Mouse (Mus musculus) forebrain, embryonic 15.5 days (tissue): ENCODE data around the gene Wdr37. TPM values are rescaled to one million over a fixed set of nuclear protein-coding genes. Genes with fewer than 3 reads are reported as not detected.
A peak's percentile ranks its signal among the peaks of the same experiment; 100 is the strongest.
"Not testable (repeated sequence)": the region's sequence is repeated elsewhere in the genome, so short reads cannot be mapped to it uniquely, and the experiment has no call there.

ENCODE experiments used
- ATAC-seq: fragments of 200-750 bp; cut with Nextera tagmentation; replicated peaks from 2 replicates; pipeline ENCODE4 v1.8.0; 2017; ENCODE audit warnings: mild to moderate bottlenecking, moderate TSS enrichment, moderate library complexity
- H3K27ac ChIP-seq: fragments of 300-500 bp; sonication (generic); replicated peaks from 2 replicates; pipeline ENCODE4 v1.5.1; 2015; ENCODE audit warnings: mild to moderate bottlenecking, inconsistent platforms
- H3K27me3 ChIP-seq: fragments of 300-500 bp; sonication (generic); 2 replicates; pipeline ENCODE4 v1.6.1; 2015; ENCODE audit warnings: inconsistent platforms
- H3K36me3 ChIP-seq: fragments of 300-500 bp; sonication (generic); 2 replicates; pipeline ENCODE4 v1.6.1; 2015; ENCODE audit warnings: mild to moderate bottlenecking, inconsistent platforms
- H3K4me1 ChIP-seq: fragments of 300-500 bp; sonication (generic); 2 replicates; pipeline ENCODE4 v1.6.1; 2015; ENCODE audit warnings: inconsistent platforms
- H3K4me2 ChIP-seq: fragments of 300-500 bp; sonication (generic); replicated peaks from 2 replicates; pipeline ENCODE4 v1.6.1; 2015; ENCODE audit warnings: mild to moderate bottlenecking, inconsistent platforms
- H3K4me3 ChIP-seq: fragments of 300-500 bp; sonication (generic); 2 replicates; pipeline ENCODE4 v1.5.1; 2015; ENCODE audit warnings: mild to moderate bottlenecking, inconsistent platforms
- H3K9ac ChIP-seq: fragments of 300-500 bp; sonication (generic); replicated peaks from 2 replicates; pipeline ENCODE4 v1.6.1; 2015; ENCODE audit warnings: mild to moderate bottlenecking, inconsistent platforms
- H3K9me3 ChIP-seq: fragments of 300-500 bp; sonication (generic); 2 replicates; pipeline ENCODE4 v1.6.1; 2016; ENCODE audit warnings: inconsistent platforms
- WGBS: fragments of 180-500 bp; shearing (Covaris S2); methylation state at CpG from one replicate; pipeline ENCODE4 v1.1.7; 2015; ENCODE audit warnings: mixed read lengths; 5-methylcytosine and 5-hydroxymethylcytosine counted together
- polyA plus RNA-seq: library from polyadenylated mRNA; unstranded; fragments of >200 nt; fragmentation: Nextera tagmentation; extraction: Ambion mirVana; gene quantifications from 2 replicates; pipeline ENCODE4 v1.2.1, GENCODE M21; 2015

The Wdr37 gene
- polyA plus RNA-seq, 1 experiment from 2014 or later, result 45.5 TPM

DNA sequence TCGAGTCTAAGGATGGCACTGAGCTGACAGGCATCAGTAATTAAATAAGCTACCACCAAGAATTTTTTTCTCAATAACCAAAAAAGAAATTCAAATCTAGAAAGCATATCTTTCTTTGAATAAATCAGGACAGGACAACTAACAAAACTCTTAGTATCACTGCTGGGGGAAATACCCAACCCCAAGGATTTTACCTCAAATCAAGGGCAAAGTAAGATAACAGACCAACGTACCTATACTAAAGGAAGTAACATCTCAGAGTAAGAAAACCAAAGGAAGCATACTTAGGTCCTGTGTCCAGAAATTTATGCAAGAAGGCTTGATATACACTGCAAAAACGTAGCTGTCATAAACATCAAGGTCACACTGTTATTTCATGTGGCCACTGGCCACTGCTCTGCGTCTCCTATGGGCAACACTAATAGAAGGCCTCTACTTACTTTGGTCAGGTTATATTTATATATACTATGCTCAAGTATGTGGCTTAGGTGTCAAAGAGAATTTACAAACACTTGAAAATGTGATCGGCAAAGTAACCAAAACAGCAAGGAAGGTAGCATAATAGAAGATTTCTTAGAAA lies 2.0 kb downstream of the Wdr37 start:
- Histone ChIP-seq H3K4me3 (peak overlapping the region; percentile 62), H3K27me3 (no peaks in the 10 kb centered on the region), H3K27ac (no peak overlapping the region; the same call in 1 of the 2 replicates), H3K36me3 (peaks cover 2% of the 10 kb centered on the region; the same call in 1 of the 2 replicates), H3K9me3 (no peaks in the 10 kb centered on the region), H3K4me2 (peak overlapping the region; percentile 70), H3K9ac (peak overlapping the region; percentile 69), H3K4me1 (peaks cover 20% of the 10 kb centered on the region)
- no peak for ATAC-seq
- 76% methylated on average over 5 of the region's 5 CpGs for WGBS

DNA sequence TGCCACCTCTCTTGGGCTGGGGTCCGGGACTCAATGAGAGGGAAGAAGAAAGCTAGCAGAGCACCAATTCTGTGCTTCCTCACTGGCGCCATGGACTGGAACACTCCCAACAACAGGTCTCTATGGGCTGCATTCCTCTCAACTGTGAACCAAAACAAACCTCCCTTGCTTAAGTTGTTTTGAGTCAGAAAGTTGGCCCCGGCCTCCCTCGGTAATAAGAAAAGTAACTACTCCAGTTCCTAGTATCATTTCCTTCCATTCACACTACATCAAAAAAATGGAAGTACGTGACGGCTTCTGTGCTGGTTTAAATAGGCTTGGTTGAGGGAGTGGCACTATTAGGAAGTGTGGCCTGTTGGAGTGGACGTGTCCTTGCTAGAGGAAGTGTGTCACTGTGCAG lies 5.1 kb downstream of the Wdr37 start:
- H3K4me3 ChIP-seq, result no peak overlapping the region
- no peaks in the 10 kb centered on the region for H3K9me3 ChIP-seq
- no peak overlapping the region for H3K27ac ChIP-seq
- WGBS, result 95% methylated on average over 7 of the region's 7 CpGs
- peaks cover 2% of the 10 kb centered on the region; the same call in 1 of the 2 replicates for H3K36me3 ChIP-seq
- no peaks in the 10 kb centered on the region for H3K27me3 ChIP-seq
- H3K4me1 ChIP-seq, result peaks cover 15% of the 10 kb centered on the region
- no peak overlapping the region for H3K4me2 ChIP-seq
- ATAC-seq, result no peak
- no peak overlapping the region for H3K9ac ChIP-seq

DNA sequence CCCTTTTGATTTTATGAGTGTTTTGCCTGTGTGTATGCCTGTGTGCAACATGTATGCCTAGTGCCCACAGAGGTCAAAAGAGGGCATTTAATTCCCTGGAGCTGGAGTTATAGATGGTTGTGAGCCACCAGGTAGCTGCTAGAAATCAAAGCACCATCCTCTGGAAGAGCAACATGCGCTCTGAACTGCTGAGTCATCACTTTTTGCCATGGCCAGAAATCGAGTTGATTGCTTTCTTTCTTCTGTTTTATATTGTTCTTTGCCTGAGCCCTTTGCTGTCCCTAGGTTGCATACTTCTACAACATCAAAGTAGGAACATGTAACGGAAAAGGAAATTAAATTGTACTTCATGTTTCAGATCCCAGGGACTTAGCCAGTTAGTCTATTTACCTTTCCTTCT lies 6.7 kb downstream of the Wdr37 start:
- peaks cover 10% of the 10 kb centered on the region for H3K36me3 ChIP-seq
- H3K4me3 ChIP-seq, result no peak overlapping the region
- H3K9ac ChIP-seq, result no peak overlapping the region
- ATAC-seq, result no peak
- H3K4me1 ChIP-seq, result peaks cover 11% of the 10 kb centered on the region
- H3K27ac ChIP-seq, result no peak overlapping the region
- WGBS, result 88% methylated on average over 3 of the region's 3 CpGs
- no peaks in the 10 kb centered on the region for H3K27me3 ChIP-seq
- no peak overlapping the region for H3K4me2 ChIP-seq
- H3K9me3 ChIP-seq, result no peaks in the 10 kb centered on the region

DNA sequence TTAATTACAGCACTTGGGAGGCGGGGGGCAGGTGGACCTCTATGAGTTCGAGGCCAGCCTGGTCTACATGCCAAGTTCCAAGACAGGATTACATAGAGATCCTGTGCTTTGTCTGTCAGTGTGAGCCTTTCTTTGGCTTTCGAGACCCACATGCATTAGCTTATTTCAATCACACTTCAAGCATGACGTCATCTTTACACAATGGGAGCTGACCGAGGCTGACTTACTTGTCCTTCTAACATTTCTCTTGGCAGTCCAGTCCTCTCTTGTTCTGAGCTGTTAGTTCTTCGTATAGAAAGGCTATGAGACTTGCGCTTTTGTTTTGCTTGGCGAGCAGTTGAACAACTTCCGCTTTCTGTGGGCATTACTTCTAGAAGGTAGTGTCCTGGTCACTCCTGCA lies 10.8 kb downstream of the Wdr37 start:
- H3K27ac ChIP-seq, result no peak overlapping the region
- H3K4me2 ChIP-seq, result no peak overlapping the region
- ATAC-seq, result no peak
- no peaks in the 10 kb centered on the region for H3K27me3 ChIP-seq
- WGBS, result 80% methylated on average over 9 of the region's 9 CpGs
- no peak overlapping the region for H3K9ac ChIP-seq
- peaks cover 26% of the 10 kb centered on the region for H3K36me3 ChIP-seq
- no peaks in the 10 kb centered on the region for H3K9me3 ChIP-seq
- no peak overlapping the region for H3K4me3 ChIP-seq
- H3K4me1 ChIP-seq, result no peaks in the 10 kb centered on the region

DNA sequence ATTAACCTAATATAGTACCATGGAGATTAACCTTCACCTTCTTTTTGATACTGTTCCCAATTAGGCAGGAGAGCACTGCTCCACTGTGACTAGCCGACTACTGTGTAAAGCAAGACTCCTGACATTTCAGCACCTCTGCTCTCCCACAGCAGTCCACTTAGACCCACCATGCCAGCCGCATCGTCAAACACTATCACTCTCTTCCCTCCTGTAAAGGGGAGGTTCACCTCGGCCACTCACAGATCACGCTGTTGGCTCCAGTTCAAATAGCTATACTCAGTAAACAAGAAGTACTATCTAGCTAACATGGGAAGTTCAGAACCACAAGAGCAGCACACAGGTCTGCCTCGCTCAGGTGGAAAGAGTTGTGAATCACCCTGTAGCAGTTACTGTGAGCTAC lies 13.3 kb downstream of the Wdr37 start:
- H3K4me1 ChIP-seq, result no peaks in the 10 kb centered on the region
- H3K36me3 ChIP-seq, result peaks cover 40% of the 10 kb centered on the region
- no peak overlapping the region for H3K4me3 ChIP-seq
- no peak overlapping the region for H3K27ac ChIP-seq
- no peak overlapping the region for H3K9ac ChIP-seq
- no peak overlapping the region for H3K4me2 ChIP-seq
- H3K9me3 ChIP-seq, result no peaks in the 10 kb centered on the region
- ATAC-seq, result no peak
- no peaks in the 10 kb centered on the region for H3K27me3 ChIP-seq
- WGBS, result 95% methylated on average over 6 of the region's 6 CpGs

DNA sequence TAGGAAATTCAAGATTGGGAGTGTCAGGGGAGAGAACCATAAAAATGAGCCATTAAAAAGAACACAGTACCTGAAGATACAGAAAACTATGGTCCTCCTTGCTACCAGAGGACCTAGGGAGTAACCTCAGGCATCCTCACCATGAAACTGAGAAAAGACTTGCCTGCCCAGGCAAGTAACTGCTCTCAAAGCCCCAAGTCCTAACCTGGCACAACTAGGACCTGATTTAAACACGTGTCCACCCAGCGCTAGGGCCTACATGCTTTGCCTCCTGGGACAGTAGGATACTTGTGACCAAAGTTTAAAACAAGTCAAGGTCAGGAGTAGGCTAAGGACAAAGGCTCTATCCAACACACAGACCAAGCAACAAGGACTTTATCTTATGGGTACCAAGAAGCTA lies 16.9 kb downstream of the Wdr37 start:
- H3K4me2 ChIP-seq, result no peak overlapping the region
- H3K4me1 ChIP-seq, result no peaks in the 10 kb centered on the region
- H3K4me3 ChIP-seq, result no peak overlapping the region
- H3K36me3 ChIP-seq, result peaks cover 39% of the 10 kb centered on the region
- H3K9me3 ChIP-seq, result no peaks in the 10 kb centered on the region
- no peak overlapping the region for H3K9ac ChIP-seq
- no peak overlapping the region for H3K27ac ChIP-seq
- no peaks in the 10 kb centered on the region for H3K27me3 ChIP-seq
- no peak for ATAC-seq
- 94% methylated on average over 2 of the region's 2 CpGs for WGBS

DNA sequence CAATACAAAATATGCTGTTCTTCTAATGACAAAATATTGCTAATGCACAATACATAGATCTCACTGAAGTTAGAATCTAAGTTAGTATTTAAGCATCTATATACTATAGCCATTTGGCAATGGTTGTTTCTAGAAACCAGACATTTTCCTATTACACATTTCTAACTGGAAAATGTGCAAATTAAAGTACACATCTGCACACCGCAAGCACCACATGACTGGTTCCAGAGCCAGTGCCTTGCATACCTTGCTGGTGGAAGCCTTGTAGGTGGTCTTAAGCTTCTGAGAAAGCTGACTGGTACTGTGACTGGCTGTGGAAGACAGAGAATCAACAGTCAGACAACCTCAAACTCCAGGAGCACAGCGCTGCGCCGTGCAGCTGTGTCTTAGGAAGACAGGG lies 18.3 kb downstream of the Wdr37 start:
- Histone ChIP-seq H3K9ac (no peak overlapping the region), H3K4me3 (no peak overlapping the region), H3K4me1 (no peaks in the 10 kb centered on the region), H3K9me3 (no peaks in the 10 kb centered on the region), H3K27ac (no peak overlapping the region), H3K27me3 (no peaks in the 10 kb centered on the region), H3K4me2 (no peak overlapping the region), H3K36me3 (peaks cover 42% of the 10 kb centered on the region)
- ATAC-seq, result no peak
- WGBS, result 99% methylated on average over 4 of the region's 4 CpGs

DNA sequence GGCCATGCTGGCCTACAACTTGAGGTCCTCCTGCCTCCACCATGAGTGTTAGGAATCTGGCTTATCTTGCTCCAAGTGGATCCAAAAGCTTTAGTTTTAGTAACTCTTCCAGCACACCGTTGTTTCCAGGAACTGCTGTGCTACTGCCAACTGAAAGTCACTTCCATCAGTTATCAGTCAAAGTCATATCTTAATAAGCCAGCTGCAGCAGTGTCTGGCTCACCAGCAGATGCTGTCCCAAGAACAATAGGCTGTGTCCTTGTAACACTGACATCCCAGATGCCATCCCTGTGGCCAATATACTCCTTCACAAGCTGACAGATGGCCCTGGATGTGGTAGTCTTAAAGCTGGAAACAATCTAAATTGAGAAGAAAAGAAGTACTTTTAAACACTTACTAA lies 22.4 kb downstream of the Wdr37 start:
- Histone ChIP-seq H3K4me1 (no peaks in the 10 kb centered on the region), H3K36me3 (peaks cover 48% of the 10 kb centered on the region), H3K27ac (no peak overlapping the region), H3K9me3 (no peaks in the 10 kb centered on the region), H3K27me3 (no peaks in the 10 kb centered on the region), H3K4me3 (no peak overlapping the region), H3K9ac (no peak overlapping the region), H3K4me2 (no peak overlapping the region)
- WGBS, result 90% methylated on average over 1 of the region's 1 CpGs
- ATAC-seq, result no peak

DNA sequence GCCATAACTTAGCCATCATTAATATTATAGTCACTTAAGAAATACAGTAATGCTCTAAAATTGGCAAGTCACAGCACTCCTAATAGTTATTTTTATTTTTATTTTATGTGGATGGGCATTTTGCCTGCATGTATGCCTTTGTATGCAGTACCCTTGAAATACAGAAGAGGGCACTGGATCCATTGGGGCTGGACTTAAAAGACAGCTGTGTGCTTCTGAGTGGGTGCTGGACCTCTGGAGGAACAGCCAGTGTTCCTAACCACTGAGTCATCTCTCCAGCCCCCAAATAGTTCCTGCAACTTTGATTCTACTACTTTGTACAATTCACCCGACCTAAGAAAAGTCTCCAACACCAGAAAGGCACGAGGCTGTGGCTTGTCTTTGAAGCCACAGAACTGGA lies 24.0 kb downstream of the Wdr37 start:
- no peak overlapping the region for H3K27ac ChIP-seq
- 66% methylated on average over 2 of the region's 2 CpGs for WGBS
- no peaks in the 10 kb centered on the region for H3K27me3 ChIP-seq
- H3K9me3 ChIP-seq, result no peaks in the 10 kb centered on the region
- no peak overlapping the region for H3K9ac ChIP-seq
- H3K4me3 ChIP-seq, result no peak overlapping the region
- ATAC-seq, result no peak
- H3K4me2 ChIP-seq, result no peak overlapping the region
- H3K36me3 ChIP-seq, result peaks cover 44% of the 10 kb centered on the region
- no peaks in the 10 kb centered on the region for H3K4me1 ChIP-seq

DNA sequence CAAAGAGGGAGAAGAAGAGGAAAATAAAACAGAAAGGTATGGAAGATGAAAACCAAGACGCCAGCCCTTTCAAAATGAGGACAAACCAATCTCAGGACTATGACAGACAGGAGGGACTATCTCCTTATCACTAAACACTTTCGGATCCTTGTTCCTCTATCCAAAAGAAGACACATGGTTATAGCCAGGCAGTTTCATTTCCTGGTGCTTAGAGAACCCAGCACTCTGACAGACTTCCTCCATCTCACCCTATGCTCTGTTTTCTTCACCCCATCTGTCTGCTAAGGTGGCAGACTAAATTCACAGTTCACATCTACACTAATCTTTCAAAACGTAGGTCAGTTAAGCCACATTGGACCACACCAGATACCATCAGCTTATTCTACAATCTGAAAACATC lies 29.4 kb downstream of the Wdr37 start:
- Histone ChIP-seq H3K27ac (no peak overlapping the region), H3K9me3 (no peaks in the 10 kb centered on the region), H3K4me1 (no peaks in the 10 kb centered on the region), H3K36me3 (peaks cover 59% of the 10 kb centered on the region), H3K9ac (no peak overlapping the region), H3K4me2 (no peak overlapping the region), H3K4me3 (no peak overlapping the region), H3K27me3 (no peaks in the 10 kb centered on the region)
- no peak for ATAC-seq
- 93% methylated on average over 3 of the region's 3 CpGs for WGBS

DNA sequence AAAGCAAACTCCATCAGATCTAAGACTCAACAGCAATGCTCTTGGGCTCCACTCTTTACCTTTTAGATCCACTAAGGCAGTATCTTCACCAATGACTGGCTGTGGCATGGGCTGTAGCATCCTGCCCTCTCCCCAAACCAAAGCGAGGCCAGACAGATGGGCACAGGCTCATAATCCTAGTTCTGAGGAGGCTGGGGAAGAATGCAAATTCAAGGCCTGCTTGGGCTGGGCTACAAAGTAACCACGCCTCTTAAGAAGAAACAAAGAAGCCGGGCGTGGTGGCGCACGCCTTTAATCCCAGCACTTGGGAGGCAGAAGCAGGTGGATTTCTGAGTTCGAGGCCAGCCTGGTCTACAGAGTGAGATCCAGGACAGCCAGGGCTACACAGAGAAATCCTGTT lies 29.9 kb downstream of the Wdr37 start:
- not testable (repeated sequence) for H3K9ac ChIP-seq, H3K27ac ChIP-seq, ATAC-seq, H3K27me3 ChIP-seq, H3K4me1 ChIP-seq, H3K4me2 ChIP-seq, H3K4me3 ChIP-seq, H3K9me3 ChIP-seq
- peaks cover 54% of the 10 kb centered on the region for H3K36me3 ChIP-seq
- WGBS, result 92% methylated on average over 7 of the region's 7 CpGs

DNA sequence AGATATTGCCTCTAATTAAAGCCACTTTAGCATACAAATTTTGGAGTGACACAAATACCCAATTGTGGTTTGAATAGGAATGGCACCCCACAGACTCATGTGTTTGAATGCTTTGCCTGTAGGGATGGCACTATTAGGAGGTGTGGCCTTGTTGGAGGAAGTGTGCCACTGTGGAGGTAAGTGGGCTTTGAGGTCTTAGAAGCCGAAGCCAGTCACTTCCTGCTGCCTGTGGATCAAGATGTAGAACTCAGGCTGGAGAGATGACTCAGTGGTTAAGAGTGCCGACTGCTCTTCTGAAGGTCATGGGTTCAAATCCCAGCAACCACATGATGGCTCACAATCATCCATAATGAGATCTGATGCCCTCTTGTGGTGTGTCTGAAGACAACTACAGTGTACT lies 30.8 kb downstream of the Wdr37 start:
- H3K9ac ChIP-seq, result no peak overlapping the region
- no peak for ATAC-seq
- no peak overlapping the region for H3K4me2 ChIP-seq
- no peaks in the 10 kb centered on the region for H3K4me1 ChIP-seq
- H3K27me3 ChIP-seq, result no peaks in the 10 kb centered on the region
- no peak overlapping the region for H3K27ac ChIP-seq
- peaks cover 55% of the 10 kb centered on the region for H3K36me3 ChIP-seq
- H3K4me3 ChIP-seq, result no peak overlapping the region
- WGBS, result 88% methylated on average over 2 of the region's 2 CpGs
- no peaks in the 10 kb centered on the region for H3K9me3 ChIP-seq

DNA sequence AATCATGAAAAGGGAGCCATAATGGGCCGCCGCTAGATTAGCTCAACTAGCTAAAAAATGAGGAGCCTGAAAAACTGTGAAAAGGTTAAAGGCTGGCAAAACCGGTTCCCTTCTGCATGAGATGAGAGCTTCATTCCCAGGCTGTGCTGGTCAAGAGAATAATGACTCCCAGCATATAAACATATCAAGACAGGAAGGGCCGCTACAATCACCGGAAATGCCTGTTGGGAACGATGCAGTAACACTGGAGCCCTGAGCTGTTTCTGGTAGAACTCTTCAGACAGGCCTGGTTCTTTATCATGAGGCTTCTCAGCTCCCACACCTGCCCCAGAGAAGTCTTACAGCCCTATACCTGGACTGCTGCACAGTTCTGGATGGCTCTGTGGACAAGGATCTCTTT lies 31.8 kb downstream of the Wdr37 start:
- WGBS, result 82% methylated on average over 6 of the region's 6 CpGs
- H3K9me3 ChIP-seq, result no peaks in the 10 kb centered on the region
- H3K4me1 ChIP-seq, result no peaks in the 10 kb centered on the region
- no peak overlapping the region for H3K27ac ChIP-seq
- H3K9ac ChIP-seq, result no peak overlapping the region
- H3K4me3 ChIP-seq, result no peak overlapping the region
- H3K4me2 ChIP-seq, result no peak overlapping the region
- H3K27me3 ChIP-seq, result no peaks in the 10 kb centered on the region
- peaks cover 57% of the 10 kb centered on the region for H3K36me3 ChIP-seq
- no peak for ATAC-seq
